Mouse (Mus musculus) midbrain, embryonic 12.5 days (tissue): Measurements from ENCODE around the gene Hist1h4c. TPM values are rescaled to one million over a fixed set of nuclear protein-coding genes. Genes with fewer than 3 reads are reported as not detected.

ENCODE experiments used
- ATAC-seq: fragments of 200-750 bp; cut with Nextera tagmentation; 2 replicates; pipeline ENCODE4 v1.8.0; 2017; ENCODE audit warnings: low read depth, moderate TSS enrichment, moderate library complexity; ENCODE audit not compliant: low FRiP score
- H3K27ac ChIP-seq: fragments of 300-500 bp; sonication (generic); replicated peaks from 2 replicates; pipeline ENCODE4 v1.5.1; 2016; ENCODE audit warnings: mild to moderate bottlenecking
- H3K27me3 ChIP-seq: fragments of 300-500 bp; sonication (generic); 2 replicates; pipeline ENCODE4 v1.6.1; 2016; ENCODE audit warnings: mild to moderate bottlenecking
- H3K36me3 ChIP-seq: fragments of 300-500 bp; sonication (generic); 2 replicates; pipeline ENCODE4 v1.6.1; 2016
- H3K4me1 ChIP-seq: fragments of 300-500 bp; sonication (generic); 2 replicates; pipeline ENCODE4 v1.6.1; 2016
- H3K4me2 ChIP-seq: fragments of 300-500 bp; sonication (generic); replicated peaks from 2 replicates; pipeline ENCODE4 v1.6.1; 2016; ENCODE audit warnings: mild to moderate bottlenecking, moderate library complexity
- H3K4me3 ChIP-seq: fragments of 300-500 bp; sonication (generic); 2 replicates; pipeline ENCODE4 v1.5.1; 2016; ENCODE audit warnings: mild to moderate bottlenecking
- H3K9ac ChIP-seq: fragments of 300-500 bp; sonication (generic); replicated peaks from 2 replicates; pipeline ENCODE4 v1.6.1; 2016; ENCODE audit warnings: mild to moderate bottlenecking, moderate library complexity
- H3K9me3 ChIP-seq: fragments of 300-500 bp; sonication (generic); 2 replicates; pipeline ENCODE4 v1.6.1; 2016; ENCODE audit warnings: mild to moderate bottlenecking
- WGBS: fragments of 180-500 bp; shearing (Covaris S2); methylation state at CpG from one replicate; pipeline ENCODE4 v1.1.7; 2016; 5-methylcytosine and 5-hydroxymethylcytosine counted together
- polyA plus RNA-seq: library from polyadenylated mRNA; unstranded; fragments of >200 nt; fragmentation: Nextera tagmentation; extraction: Ambion mirVana; gene quantifications from 2 replicates; pipeline ENCODE4 v1.2.1, GENCODE M21; 2016

Hist1h4c gene
- polyA plus RNA-seq, 1 experiment from 2014 or later: 6.8 TPM

GRCm38 (mm10) chr13:23740256-23740840, 42.1 kb upstream of the Hist1h4c start:
- Histone ChIP-seq H3K4me1 (peaks cover 28% of the 10 kb centered on the region), H3K4me3 (peak overlapping the region; percentile 55)

GRCm38 (mm10) chr13:23739922-23740252, 41.6 kb upstream of the Hist1h4c start:
- Histone ChIP-seq H3K4me2 (peak overlapping the region; percentile 95), H3K27ac (peak overlapping the region; percentile 95), H3K4me1 (peaks cover 28% of the 10 kb centered on the region), H3K9ac (peak overlapping the region; percentile 69), H3K4me3 (peak overlapping the region; percentile 55), H3K9me3 (no peaks in the 10 kb centered on the region), H3K36me3 (no peaks in the 10 kb centered on the region), H3K27me3 (no peaks in the 10 kb centered on the region)
- 2% methylated on average over 14 of the region's 14 CpGs for WGBS
- ATAC-seq: no peak

More at GRCm38 (mm10) chr13:23740256-23740840, 42.1 kb upstream of the Hist1h4c start:
- WGBS: 33% methylated on average over 13 of the region's 13 CpGs
- Histone ChIP-seq H3K9me3 (no peaks in the 10 kb centered on the region), H3K9ac (peak overlapping the region; percentile 69), H3K27me3 (no peaks in the 10 kb centered on the region), H3K4me2 (peak overlapping the region; percentile 95), H3K27ac (peak overlapping the region; percentile 95), H3K36me3 (no peaks in the 10 kb centered on the region)
- no peak for ATAC-seq

GRCm38 (mm10) chr13:23739069-23739921, 41.0 kb upstream of the Hist1h4c start:
- H3K4me1 ChIP-seq: peaks cover 25% of the 10 kb centered on the region
- H3K4me2 ChIP-seq: peak overlapping the region; percentile 95
- no peaks in the 10 kb centered on the region for H3K9me3 ChIP-seq
- no peaks in the 10 kb centered on the region for H3K27me3 ChIP-seq
- no peaks in the 10 kb centered on the region for H3K36me3 ChIP-seq
- peak; percentile 80 for ATAC-seq
- peak overlapping the region; percentile 55 for H3K4me3 ChIP-seq
- H3K9ac ChIP-seq: peak overlapping the region; percentile 69
- under 1% methylated on average over 39 of the region's 39 CpGs for WGBS
- peak overlapping the region; percentile 95 for H3K27ac ChIP-seq

- H3K9ac ChIP-seq: peak within 1 kb of the TSS; percentile 69
- under 1% methylated on average over 37 of the region's 38 CpGs for WGBS
- H3K27me3 ChIP-seq: no peaks in the 10 kb centered on the region
- H3K27ac ChIP-seq: peak within 1 kb of the TSS; percentile 95
- no peaks in the 10 kb centered on the region for H3K9me3 ChIP-seq
- no peaks in the 10 kb centered on the region for H3K36me3 ChIP-seq
- peaks cover 24% of the 10 kb centered on the region for H3K4me1 ChIP-seq
- H3K4me3 ChIP-seq: peak within 1 kb of the TSS; percentile 55
- peak within 1 kb of the TSS; percentile 95 for H3K4me2 ChIP-seq
- ATAC-seq: peak; percentile 96
These were observed 40.4 kb upstream of the Hist1h4c start, which contains the start of gene Hist1h1c for GRCm38 (mm10) chr13:23738677-23739068. TSS of gene Hist1h1c (plus strand) at chr13:23738808.

- ATAC-seq: no peak
- Histone ChIP-seq H3K27me3 (no peaks in the 10 kb centered on the region), H3K4me3 (peak overlapping the region; percentile 55; the same call in 1 of the 2 replicates), H3K36me3 (no peaks in the 10 kb centered on the region), H3K4me2 (peak overlapping the region; percentile 95), H3K27ac (peak overlapping the region; percentile 95), H3K4me1 (peaks cover 24% of the 10 kb centered on the region), H3K9me3 (no peaks in the 10 kb centered on the region), H3K9ac (peak overlapping the region; percentile 69)
- 23% methylated on average over 4 of the region's 4 CpGs for WGBS
These were observed 39.8 kb upstream of the Hist1h4c start for GRCm38 (mm10) chr13:23738041-23738440.

GRCm38 (mm10) chr13:23737091-23737490, 38.8 kb upstream of the Hist1h4c start:
- Histone ChIP-seq H3K9me3 (no peaks in the 10 kb centered on the region), H3K9ac (no peak overlapping the region), H3K4me2 (no peak overlapping the region), H3K4me1 (peaks cover 24% of the 10 kb centered on the region), H3K4me3 (no peak overlapping the region), H3K27me3 (no peaks in the 10 kb centered on the region), H3K27ac (no peak overlapping the region), H3K36me3 (no peaks in the 10 kb centered on the region)
- 75% methylated on average over 5 of the region's 5 CpGs for WGBS
- no peak for ATAC-seq

GRCm38 (mm10) chr13:23732156-23732804, 34.0 kb upstream of the Hist1h4c start:
- Histone ChIP-seq H3K36me3 (no peaks in the 10 kb centered on the region), H3K9ac (no peak overlapping the region), H3K4me2 (no peak overlapping the region), H3K27ac (no peak overlapping the region), H3K4me1 (no peaks in the 10 kb centered on the region), H3K9me3 (no peaks in the 10 kb centered on the region), H3K27me3 (no peaks in the 10 kb centered on the region), H3K4me3 (no peak overlapping the region)
- no peak for ATAC-seq
- 24% methylated on average over 8 of the region's 8 CpGs for WGBS

GRCm38 (mm10) chr13:23730479-23730878, 32.2 kb upstream of the Hist1h4c start:
- Histone ChIP-seq H3K27me3 (no peaks in the 10 kb centered on the region), H3K4me2 (no peak overlapping the region), H3K27ac (no peak overlapping the region), H3K9me3 (no peaks in the 10 kb centered on the region), H3K4me1 (no peaks in the 10 kb centered on the region), H3K9ac (no peak overlapping the region), H3K36me3 (no peaks in the 10 kb centered on the region), H3K4me3 (no peak overlapping the region)
- ATAC-seq: no peak
- 71% methylated on average over 8 of the region's 8 CpGs for WGBS

- Histone ChIP-seq H3K27me3 (no peaks in the 10 kb centered on the region), H3K36me3 (no peaks in the 10 kb centered on the region), H3K9ac (no peak overlapping the region), H3K27ac (no peak overlapping the region), H3K4me1 (no peaks in the 10 kb centered on the region), H3K4me2 (no peak overlapping the region), H3K4me3 (no peak overlapping the region), H3K9me3 (no peaks in the 10 kb centered on the region)
- 92% methylated on average over 5 of the region's 5 CpGs for WGBS
- ATAC-seq: no peak
These were observed 31.5 kb upstream of the Hist1h4c start for GRCm38 (mm10) chr13:23729706-23730105.

GRCm38 (mm10) chr13:23729192-23729525, 30.9 kb upstream of the Hist1h4c start:
- Histone ChIP-seq H3K27ac (no peak overlapping the region), H3K4me3 (no peak overlapping the region), H3K4me2 (no peak overlapping the region), H3K9ac (no peak overlapping the region), H3K4me1 (no peaks in the 10 kb centered on the region), H3K36me3 (no peaks in the 10 kb centered on the region), H3K9me3 (no peaks in the 10 kb centered on the region), H3K27me3 (no peaks in the 10 kb centered on the region)
- 94% methylated on average over 9 of the region's 9 CpGs for WGBS
- no peak for ATAC-seq

GRCm38 (mm10) chr13:23728472-23729191, 30.4 kb upstream of the Hist1h4c start:
- H3K36me3 ChIP-seq: no peaks in the 10 kb centered on the region
- no peak for ATAC-seq
- H3K4me1 ChIP-seq: no peaks in the 10 kb centered on the region
- no peaks in the 10 kb centered on the region for H3K27me3 ChIP-seq
- no peak overlapping the region for H3K4me3 ChIP-seq
- H3K4me2 ChIP-seq: no peak overlapping the region
- no peak overlapping the region for H3K9ac ChIP-seq
- no peak overlapping the region for H3K27ac ChIP-seq
- 83% methylated on average over 18 of the region's 18 CpGs for whole genome bisulfite sequencing
- H3K9me3 ChIP-seq: no peaks in the 10 kb centered on the region
